29 mouse cellular contexts compared by ENCODE assay signal in genomic region chr11:53749306-53749705, GRCm38 (mm10). TPM values are rescaled to one million over a fixed set of nuclear protein-coding genes. Genes with fewer than 3 reads are reported as not detected.
"Had no signal": no experiment of that assay in that cellular context is flagged by ENCODE, and none has a peak within 500 bp of the region (broad histone marks: within the 10 kb centered on the region; RNA-seq: fewer than 3 reads in every experiment).

No protein-coding gene starts in this region.

- H3K4me1 ChIP-seq: hindbrain, embryonic 10.5 days; hindbrain, embryonic 12.5 days; intestine, embryonic 15.5 days; kidney, embryonic 15.5 days; limb, embryonic 13.5 days; limb, embryonic 15.5 days had no signal

- ATAC-seq: hindbrain, embryonic 16.5 days; inflammation-experienced regulatory T-cells, adult 6 months; intestine, embryonic 15.5 days; intestine, postnatal 0 days had no signal

- H3K9ac ChIP-seq: hindbrain, embryonic 12.5 days; hindbrain, embryonic 14.5 days; intestine, embryonic 15.5 days; kidney, embryonic 15.5 days; limb, embryonic 13.5 days; limb, embryonic 15.5 days had no signal

- DNase-seq: gastrocnemius, adult 2 months; gastrocnemius, postnatal 10 days; gastrocnemius, postnatal 25 days; heart, adult 2 months; heart, postnatal 10 days; heart, postnatal 4 days; kidney, adult 18-20 months; kidney, adult 9 months; kidney, postnatal 14 days; kidney, postnatal 36 days; layer of hippocampus, adult 9-11 months; layer of hippocampus, postnatal 36 days; left cerebral cortex, postnatal 4 days had no signal

- H3K36me3 ChIP-seq: hindbrain, embryonic 10.5 days; hindbrain, embryonic 12.5 days; intestine, embryonic 15.5 days; kidney, embryonic 15.5 days; limb, embryonic 13.5 days; limb, embryonic 15.5 days had no signal

- H3K27me3 ChIP-seq: hindbrain, embryonic 12.5 days; intestine, embryonic 15.5 days; kidney, embryonic 15.5 days; limb, embryonic 13.5 days; limb, embryonic 15.5 days had no signal

- H3K27ac ChIP-seq: gastrocnemius, adult 2 months; heart, adult 2 months; hindbrain, embryonic 10.5 days; hindbrain, embryonic 12.5 days; hindbrain, embryonic 14.5 days; intestine, embryonic 15.5 days; kidney, embryonic 15.5 days; kidney, postnatal 0 days; limb, embryonic 13.5 days; limb, embryonic 15.5 days had no signal

- H3K9me3 ChIP-seq: hindbrain, embryonic 10.5 days; hindbrain, embryonic 12.5 days; intestine, embryonic 15.5 days; kidney, embryonic 15.5 days; limb, embryonic 15.5 days had no signal

- H3K4me2 ChIP-seq: heart, embryonic 11.5 days; hindbrain, embryonic 12.5 days; hindbrain, embryonic 14.5 days; intestine, embryonic 15.5 days; kidney, embryonic 15.5 days; limb, embryonic 13.5 days; limb, embryonic 15.5 days had no signal

- H3K4me3 ChIP-seq: gastrocnemius, adult 2 months; heart, adult 2 months; hindbrain, embryonic 10.5 days; hindbrain, embryonic 12.5 days; intestine, embryonic 15.5 days; kidney, embryonic 15.5 days; limb, embryonic 13.5 days; limb, embryonic 15.5 days had no signal

RNA-seq across cellular contexts. Expression of gene Gm17334, which starts 23.7 kb away (rescaled TPM):
- polyA plus RNA-seq: heart, embryonic 14.5 days; hindbrain, embryonic 10.5 days; hindbrain, embryonic 12.5 days; hindbrain, embryonic 14.5 days; hindbrain, embryonic 16.5 days; limb, embryonic 11.5 days had no signal

RNA-seq across cellular contexts. Expression of gene Il5, which starts 28.7 kb away (rescaled TPM):
- polyA plus RNA-seq: heart, embryonic 11.5 days; heart, embryonic 14.5 days; heart, embryonic 16.5 days; hindbrain, embryonic 10.5 days; hindbrain, embryonic 12.5 days; hindbrain, embryonic 14.5 days; hindbrain, embryonic 16.5 days; inflammation-experienced regulatory T-cells, adult 6 months; intestine, embryonic 15.5 days; intestine, postnatal 0 days; kidney, embryonic 15.5 days; kidney, postnatal 0 days; limb, embryonic 13.5 days; limb, embryonic 15.5 days; liver, adult 2 months had no signal
